Mouse (Mus musculus) spleen, adult 2 months (tissue): ENCODE data around the gene Wdr91. TPM values are rescaled to one million over a fixed set of nuclear protein-coding genes. Genes with fewer than 3 reads are reported as not detected.

Experiments used
- DNase-seq, 2 experiments: peaks; one replicate each; pipeline versions ENCODE4 v3.0.0 to v3.0.0-alpha.2; 2012 to 2021; ENCODE audit warnings: low spot score in 2 of 2, low read depth in 1 of 2
- H3K27ac ChIP-seq: fragments of 200-500 bp; 2 replicates; pipeline ENCODE4 v1.5.1; 2012; ENCODE audit warnings: low read length, inconsistent platforms; ENCODE audit not compliant: insufficient read depth
- H3K27me3 ChIP-seq: fragments of 200-500 bp; 2 replicates; pipeline ENCODE4 v1.6.1; 2012; ENCODE audit warnings: mild to moderate bottlenecking, moderate library complexity, low read length, inconsistent platforms; ENCODE audit not compliant: control insufficient read depth, insufficient read depth
- H3K36me3 ChIP-seq: fragments of 200-500 bp; 2 replicates; pipeline ENCODE4 v1.6.1; 2012; ENCODE audit warnings: mild to moderate bottlenecking, low read length, inconsistent platforms; ENCODE audit not compliant: control insufficient read depth, insufficient read depth
- H3K4me1 ChIP-seq: fragments of 200-500 bp; 2 replicates; pipeline ENCODE4 v1.6.1; 2011; ENCODE audit warnings: inconsistent platforms; ENCODE audit not compliant: control insufficient read depth, insufficient read depth, insufficient read length
- H3K4me3 ChIP-seq: fragments of 200-500 bp; 2 replicates; pipeline ENCODE4 v1.5.1; 2011; ENCODE audit warnings: mild to moderate bottlenecking, inconsistent platforms; ENCODE audit not compliant: insufficient read depth, insufficient read length; ENCODE audit errors: extremely low read depth
- CTCF ChIP-seq: fragments of 200-500 bp; IDR thresholded peaks from 2 replicates; pipeline ENCODE4 v1.5.1; 2011; ENCODE audit warnings: mild to moderate bottlenecking, inconsistent platforms; ENCODE audit not compliant: insufficient read depth, insufficient read length, insufficient replicate concordance; ENCODE audit errors: extremely low read depth
- POLR2A ChIP-seq: fragments of 200-500 bp; IDR thresholded peaks from 2 replicates; pipeline ENCODE4 v1.6.1; 2011; ENCODE audit warnings: low read depth, low read length, inconsistent platforms
- WGBS: fragments of 180-500 bp; shearing (Covaris S2); methylation state at CpG from one replicate; pipeline ENCODE4 v1.1.7; 2018; 5-methylcytosine and 5-hydroxymethylcytosine counted together
- polyA plus RNA-seq: library from polyadenylated mRNA; depleted of rRNA; stranded (reverse); fragments of >200 nt; gene quantifications from 2 replicates; pipeline ENCODE4 v1.2.3, GENCODE M21; 2012

The Wdr91 gene
- polyA plus RNA-seq, 1 experiment: 32.9 TPM

DNA sequence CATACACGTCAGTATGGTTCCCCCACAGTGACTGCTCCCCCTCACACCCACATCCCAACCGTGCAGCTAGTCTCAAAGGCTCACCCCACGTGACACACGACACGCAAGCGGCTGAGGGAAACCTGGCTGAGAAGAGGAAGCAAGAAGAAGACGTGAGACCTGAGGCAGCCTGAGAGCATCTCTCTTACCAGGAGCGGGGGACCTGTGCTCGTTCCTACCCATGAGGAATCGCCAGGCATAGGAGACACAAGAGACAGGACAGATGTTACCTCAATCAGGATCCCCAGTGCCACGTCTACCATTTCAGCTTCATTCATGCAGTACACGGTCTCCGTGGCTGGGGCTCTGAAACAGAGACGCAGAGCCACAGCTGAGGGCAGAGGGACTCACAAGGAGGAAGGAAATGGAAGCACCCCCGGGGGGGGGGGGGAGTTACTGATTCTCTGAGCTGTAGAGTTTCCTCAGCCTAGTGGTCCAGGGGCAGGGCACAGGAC lies 35.4 kb downstream of the Wdr91 start:
- TF ChIP-seq POLR2A: peak; percentile 59
- no peak for TF ChIP-seq CTCF
- Histone ChIP-seq H3K27ac (peak overlapping the region; percentile 81), H3K4me1 (peaks cover 26% of the 10 kb centered on the region; the same call in 1 of the 2 replicates), H3K4me3 (peak overlapping the region; percentile 51), H3K36me3 (0 out of 2 replicates have a peak, but pooled peaks cover 2% of the 10 kb centered on the region), H3K27me3 (no peaks in the 10 kb centered on the region)
- WGBS: 11% methylated on average over 15 of the region's 15 CpGs
- DNase-seq: peak; percentile 76 to 77

GRCm38 (mm10) chr6:34874101-34874921 lies 36.4 kb downstream of the Wdr91 start:
- WGBS: 33% methylated on average over 21 of the region's 21 CpGs
- H3K4me1 ChIP-seq: peaks cover 32% of the 10 kb centered on the region; the same call in 1 of the 2 replicates
- H3K27ac ChIP-seq: peak overlapping the region; percentile 81
- H3K36me3 ChIP-seq: no peaks in the 10 kb centered on the region
- no peak for DNase-seq
- H3K27me3 ChIP-seq: no peaks in the 10 kb centered on the region
- H3K4me3 ChIP-seq: no peak overlapping the region
- TF ChIP-seq CTCF (no peak), POLR2A (no peak)

DNA sequence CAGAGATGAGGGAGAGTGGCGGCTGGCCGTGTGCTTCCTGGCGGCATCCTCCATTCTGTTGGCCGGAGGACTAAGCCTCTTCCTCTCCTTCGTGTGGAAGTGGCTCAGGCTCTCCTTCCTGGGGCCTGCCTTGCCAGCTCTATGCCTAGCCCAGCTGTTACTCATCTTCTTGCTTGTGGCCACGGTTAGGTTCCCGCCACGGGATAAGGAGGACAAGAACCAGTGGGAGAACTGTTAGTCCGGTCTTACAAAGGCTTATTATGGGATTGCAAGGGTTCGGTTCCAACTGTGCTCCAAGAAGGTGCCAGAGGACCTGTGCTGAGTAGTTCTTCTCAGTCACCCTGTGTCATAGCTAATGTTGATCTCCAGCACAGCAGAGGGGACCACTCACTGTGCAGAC lies 37.8 kb downstream of the Wdr91 start:
- TF ChIP-seq CTCF: no peak
- no peak for TF ChIP-seq POLR2A
- H3K4me3 ChIP-seq: no peak overlapping the region
- WGBS: 88% methylated on average over 10 of the region's 10 CpGs
- no peak for DNase-seq
- no peaks in the 10 kb centered on the region for H3K27me3 ChIP-seq
- H3K4me1 ChIP-seq: peaks cover 30% of the 10 kb centered on the region; the same call in 1 of the 2 replicates
- no peak overlapping the region for H3K27ac ChIP-seq
- no peaks in the 10 kb centered on the region for H3K36me3 ChIP-seq

GRCm38 (mm10) chr6:34871929-34872328 lies 38.7 kb downstream of the Wdr91 start:
- 80% methylated on average over 7 of the region's 7 CpGs for WGBS
- Histone ChIP-seq H3K4me1 (peaks cover 37% of the 10 kb centered on the region; the same call in 1 of the 2 replicates), H3K27me3 (no peaks in the 10 kb centered on the region), H3K4me3 (no peak overlapping the region), H3K27ac (no peak overlapping the region), H3K36me3 (no peaks in the 10 kb centered on the region)
- TF ChIP-seq CTCF: no peak
- no peak for TF ChIP-seq POLR2A
- no peak for DNase-seq

- H3K27me3 ChIP-seq: no peaks in the 10 kb centered on the region
- no peak overlapping the region for H3K4me3 ChIP-seq
- no peak overlapping the region for H3K27ac ChIP-seq
- DNase-seq: no peak
- WGBS: 90% methylated on average over 5 of the region's 5 CpGs
- no peaks in the 10 kb centered on the region for H3K36me3 ChIP-seq
- peaks cover 32% of the 10 kb centered on the region; the same call in 1 of the 2 replicates for H3K4me1 ChIP-seq
- TF ChIP-seq CTCF (no peak), POLR2A (no peak)
Measured at GRCm38 (mm10) chr6:34870724-34871123, 40.0 kb downstream of the Wdr91 start.

DNA sequence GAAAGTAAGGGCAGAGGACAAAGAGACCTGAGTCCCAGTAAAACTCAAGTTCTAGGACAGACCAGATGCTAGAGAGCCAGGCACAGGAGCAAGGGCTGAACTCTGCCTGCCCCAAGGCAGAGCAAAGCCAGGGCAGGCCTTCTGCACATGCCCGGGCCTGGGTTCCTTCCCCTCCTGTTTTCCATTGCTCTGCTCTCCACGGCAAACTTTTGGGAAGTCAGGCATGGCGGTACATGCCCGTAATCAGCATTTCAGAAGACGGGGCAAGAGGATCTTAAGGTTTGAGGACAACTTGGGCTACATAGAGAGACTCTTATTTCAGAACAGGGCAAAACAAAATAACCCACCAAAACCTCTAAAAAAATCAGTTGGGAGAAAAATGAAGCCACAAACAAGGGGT lies 40.5 kb downstream of the Wdr91 start:
- WGBS: 60% methylated on average over 5 of the region's 5 CpGs
- Histone ChIP-seq H3K4me1 (peaks cover 31% of the 10 kb centered on the region; the same call in 1 of the 2 replicates), H3K27me3 (no peaks in the 10 kb centered on the region), H3K36me3 (no peaks in the 10 kb centered on the region), H3K27ac (peak overlapping the region; percentile 26; the same call in 1 of the 2 replicates), H3K4me3 (no peak overlapping the region)
- DNase-seq: no peak
- no peak for TF ChIP-seq CTCF
- TF ChIP-seq POLR2A: no peak
